8 mouse cellular contexts compared by ENCODE assay signal in the genomic region with DNA sequence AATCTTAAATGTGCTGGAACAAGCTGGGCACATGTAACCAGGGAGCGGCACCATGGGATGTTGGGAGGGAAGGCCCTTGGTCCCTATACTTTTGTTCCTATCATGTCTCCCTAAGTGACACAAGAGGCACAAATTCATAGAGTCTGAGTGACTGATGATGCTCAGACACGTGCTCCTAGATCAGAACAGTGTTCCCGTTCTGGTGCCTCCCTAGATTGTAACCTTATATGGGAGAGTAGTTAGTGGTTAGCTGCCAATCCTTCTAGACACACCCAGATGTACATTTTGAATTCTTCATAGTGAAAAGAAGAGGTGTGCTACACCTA. TPM values are rescaled to one million over a fixed set of nuclear protein-coding genes. Genes with fewer than 3 reads are reported as not detected.
DNase-seq lines count a peak whose midpoint lies in the region; ATAC-seq lines count a peak whose summit lies in the region.

No protein-coding gene starts in this region.

- H3K4me2 ChIP-seq in heart, embryonic 12.5 days, result peak overlapping the region; percentile 65
- H3K4me2 ChIP-seq in hindbrain, embryonic 11.5 days (replicated peaks; ENCODE audit: low read depth, low read length), result peak overlapping the region; percentile 19

- peak overlapping the region; percentile 92 for H3K27ac ChIP-seq in heart, embryonic 12.5 days (ENCODE audit: poor library complexity, severe bottlenecking)
- H3K27ac ChIP-seq in hindbrain, embryonic 11.5 days (ENCODE audit: low read depth, low read length), result peak overlapping the region; percentile 90
- peak overlapping the region; percentile 95 for H3K27ac ChIP-seq in midbrain, embryonic 10.5 days (replicated peaks)

- intact Hi-C loops in heart, postnatal 25 days (cut with DNase I), result no loop called here

- no peaks in the 10 kb centered on the region for H3K27me3 ChIP-seq in heart, embryonic 12.5 days (replicated peaks)
- no peaks in the 10 kb centered on the region for H3K27me3 ChIP-seq in hindbrain, embryonic 11.5 days (ENCODE audit: control insufficient read depth, insufficient read depth, low read length)
- H3K27me3 ChIP-seq in midbrain, embryonic 10.5 days (ENCODE audit: low read depth, poor library complexity, severe bottlenecking), result no peaks in the 10 kb centered on the region

- 29% methylated on average over 3 of the region's 3 CpGs for WGBS in heart, embryonic 12.5 days
- 29% methylated on average over 3 of the region's 3 CpGs for WGBS in hindbrain, embryonic 11.5 days
- WGBS in midbrain, embryonic 10.5 days, result 32% methylated on average over 3 of the region's 3 CpGs

- no peak for DNase-seq in heart, postnatal 25 days (ENCODE audit: low spot score)
- peak; percentile 15 for DNase-seq in T-cell, adult 2 months (ENCODE audit: low spot score)
- DNase-seq in hindbrain, embryonic 11.5 days (ENCODE audit: low spot score), result no peak
- DNase-seq in midbrain, embryonic 10.5 days (ENCODE audit: low spot score), result peak; percentile 20
- DNase-seq in urinary bladder, postnatal 10 days (ENCODE audit: low spot score), result no peak
- DNase-seq in right cerebral cortex, postnatal 14 days, result no peak
- DNase-seq in lung, postnatal 14 days, result no peak

- H3K4me1 ChIP-seq in heart, embryonic 12.5 days (replicated peaks), result no peaks in the 10 kb centered on the region
- H3K4me1 ChIP-seq in hindbrain, embryonic 11.5 days (replicated peaks; ENCODE audit: control insufficient read depth, insufficient read depth, low read length), result no peaks in the 10 kb centered on the region
- H3K4me1 ChIP-seq in midbrain, embryonic 10.5 days, result peaks cover 8% of the 10 kb centered on the region; the same call in 1 of the 2 replicates

- peak overlapping the region; percentile 67 for H3K4me3 ChIP-seq in heart, embryonic 12.5 days
- peak overlapping the region; percentile 54 for H3K4me3 ChIP-seq in hindbrain, embryonic 11.5 days (ENCODE audit: low read depth, low read length)
- H3K4me3 ChIP-seq in midbrain, embryonic 10.5 days, result peak overlapping the region; percentile 66

- H3K9me3 ChIP-seq in heart, embryonic 12.5 days (replicated peaks), result no peaks in the 10 kb centered on the region
- H3K9me3 ChIP-seq in hindbrain, embryonic 11.5 days (ENCODE audit: control insufficient read depth, low read length), result no peaks in the 10 kb centered on the region
- H3K9me3 ChIP-seq in midbrain, embryonic 10.5 days (replicated peaks), result no peaks in the 10 kb centered on the region

- peak; percentile 22; the same call in 1 of the 2 replicates for ATAC-seq in heart, embryonic 12.5 days (ENCODE audit: insufficient number of reproducible peaks, low FRiP score)
- peak; percentile 33; the same call in 1 of the 2 replicates for ATAC-seq in hindbrain, embryonic 11.5 days (ENCODE audit: low FRiP score)

- H3K9ac ChIP-seq in heart, embryonic 12.5 days, result peak overlapping the region; percentile 60
- H3K9ac ChIP-seq in hindbrain, embryonic 11.5 days (ENCODE audit: low read depth, low read length), result peak overlapping the region; percentile 66

- H3K36me3 ChIP-seq in heart, embryonic 12.5 days, result peaks cover 7% of the 10 kb centered on the region
- no peaks in the 10 kb centered on the region for H3K36me3 ChIP-seq in hindbrain, embryonic 11.5 days (ENCODE audit: control insufficient read depth, insufficient read depth, low read length)
- peaks cover 12% of the 10 kb centered on the region for H3K36me3 ChIP-seq in midbrain, embryonic 10.5 days

RNA-seq across cellular contexts. Expression of a gene that starts 0.9 kb away (rescaled TPM):
- 437 and 446 TPM in 2 replicates for polyA plus RNA-seq in heart, embryonic 12.5 days (2016; fragmentation: Nextera tagmentation; extraction: Ambion mirVana)
- 100 to 1,000 TPM; 217 to 221 TPM for total RNA-seq in heart, postnatal 25 days (2021)
- 724 and 770 TPM in 2 replicates for polyA plus RNA-seq in hindbrain, embryonic 11.5 days (2014; fragmentation: Nextera tagmentation; extraction: Ambion mirVana)
- 711 and 801 TPM in 2 replicates for polyA plus RNA-seq in midbrain, embryonic 10.5 days (2016; fragmentation: Nextera tagmentation; extraction: Ambion mirVana)

RNA-seq across cellular contexts. Expression of a gene that starts 12.0 kb away (rescaled TPM):
- polyA plus RNA-seq in heart, embryonic 12.5 days (2016; fragmentation: Nextera tagmentation; extraction: Ambion mirVana), result 70.5 and 71.3 TPM in 2 replicates
- 10 to 100 TPM; 42.1 to 45.2 TPM for total RNA-seq in heart, postnatal 25 days (2021)
- 57.0 and 58.3 TPM in 2 replicates for polyA plus RNA-seq in hindbrain, embryonic 11.5 days (2014; fragmentation: Nextera tagmentation; extraction: Ambion mirVana)
- polyA plus RNA-seq in midbrain, embryonic 10.5 days (2016; fragmentation: Nextera tagmentation; extraction: Ambion mirVana), result 75.7 and 77.9 TPM in 2 replicates

RNA-seq across cellular contexts. Expression of a gene that starts 12.4 kb away (rescaled TPM):
- polyA plus RNA-seq in heart, embryonic 12.5 days (2016; fragmentation: Nextera tagmentation; extraction: Ambion mirVana), result 10.2 and 10.8 TPM in 2 replicates
- total RNA-seq in heart, postnatal 25 days (2021), result 10 to 100 TPM; 13.2 to 17.5 TPM
- polyA plus RNA-seq in hindbrain, embryonic 11.5 days (2014; fragmentation: Nextera tagmentation; extraction: Ambion mirVana), result 4.5 TPM in 2 replicates
- 3.7 and 4.1 TPM in 2 replicates for polyA plus RNA-seq in midbrain, embryonic 10.5 days (2016; fragmentation: Nextera tagmentation; extraction: Ambion mirVana)

RNA-seq across cellular contexts. Expression of a gene that starts 15.2 kb away (rescaled TPM):
- polyA plus RNA-seq in heart, embryonic 12.5 days (2016; fragmentation: Nextera tagmentation; extraction: Ambion mirVana), result 16.8 and 17.3 TPM in 2 replicates
- total RNA-seq in heart, postnatal 25 days (2021), result 10 to 100 TPM; 30.5 to 33.6 TPM
- polyA plus RNA-seq in hindbrain, embryonic 11.5 days (2014; fragmentation: Nextera tagmentation; extraction: Ambion mirVana), result 22.6 and 27.4 TPM in 2 replicates
- polyA plus RNA-seq in midbrain, embryonic 10.5 days (2016; fragmentation: Nextera tagmentation; extraction: Ambion mirVana), result 18.5 and 20.1 TPM in 2 replicates

RNA-seq across cellular contexts. Expression of a gene that starts 20.1 kb away (rescaled TPM):
- 226 and 227 TPM in 2 replicates for polyA plus RNA-seq in heart, embryonic 12.5 days (2016; fragmentation: Nextera tagmentation; extraction: Ambion mirVana)
- 100 to 1,000 TPM in 1 of 2 experiments, 10 to 100 TPM in 1; 91.7 to 120 TPM for total RNA-seq in heart, postnatal 25 days (2021)
- polyA plus RNA-seq in hindbrain, embryonic 11.5 days (2014; fragmentation: Nextera tagmentation; extraction: Ambion mirVana), result 181 and 196 TPM in 2 replicates
- polyA plus RNA-seq in midbrain, embryonic 10.5 days (2016; fragmentation: Nextera tagmentation; extraction: Ambion mirVana), result 223 and 243 TPM in 2 replicates

Comparison
In these comparisons a context has a peak if more than half of its experiments do, and no peak if none do; other contexts are left out.
1. DNase-seq: peak in T-cell, adult 2 months (single experiment) and midbrain, embryonic 10.5 days (single experiment); none in heart, postnatal 25 days (single experiment), hindbrain, embryonic 11.5 days (single experiment), urinary bladder, postnatal 10 days (single experiment), right cerebral cortex, postnatal 14 days (single experiment) and lung, postnatal 14 days (single experiment).
2. Peak in every context shown above with its lines, with median percentiles within 50 percentile points of each other: H3K27ac ChIP-seq and H3K4me3 ChIP-seq.